ENCODE assay signal across 8 mouse cellular contexts in genomic region chr12:113098530-113099151, GRCm38 (mm10). TPM values are rescaled to one million over a fixed set of nuclear protein-coding genes. Genes with fewer than 3 reads are reported as not detected.
A peak's percentile ranks its signal among the peaks of the same experiment; 100 is the strongest.
DNase-seq lines count a peak whose midpoint lies in the region; ATAC-seq lines count a peak whose summit lies in the region.

No protein-coding gene starts in this region.

- under 1% methylated on average over 52 of the region's 60 CpGs for WGBS in heart, embryonic 16.5 days
- WGBS in limb, embryonic 15.5 days, result under 1% methylated on average over 36 of the region's 60 CpGs
- 1% methylated on average over 38 of the region's 60 CpGs for WGBS in neural tube, embryonic 13.5 days

- peak overlapping the region; percentile 83 for H3K27ac ChIP-seq in heart, embryonic 16.5 days (ENCODE audit: low read length)
- peak overlapping the region; percentile 88 for H3K27ac ChIP-seq in limb, embryonic 15.5 days
- peak overlapping the region; percentile 85 for H3K27ac ChIP-seq in neural tube, embryonic 13.5 days (replicated peaks)

- ATAC-seq in heart, embryonic 16.5 days (replicated peaks; ENCODE audit: extremely low read depth, insufficient read depth, low FRiP score), result no peak; the same call in 1 of the 2 replicates
- ATAC-seq in limb, embryonic 15.5 days (ENCODE audit: insufficient number of reproducible peaks, low FRiP score, low TSS enrichment, low read depth), result no peak
- peak; percentile 19 for ATAC-seq in neural tube, embryonic 13.5 days (ENCODE audit: low read depth)

- no peaks in the 10 kb centered on the region for H3K27me3 ChIP-seq in heart, embryonic 16.5 days (ENCODE audit: control insufficient read depth, insufficient read depth, low read length)
- no peaks in the 10 kb centered on the region for H3K27me3 ChIP-seq in limb, embryonic 15.5 days
- H3K27me3 ChIP-seq in neural tube, embryonic 13.5 days, result no peaks in the 10 kb centered on the region

- peak overlapping the region; percentile 94 for H3K4me3 ChIP-seq in heart, embryonic 16.5 days (ENCODE audit: low read length)
- peak overlapping the region; percentile 95 for H3K4me3 ChIP-seq in limb, embryonic 15.5 days
- H3K4me3 ChIP-seq in neural tube, embryonic 13.5 days, result peak overlapping the region; percentile 92

- peak overlapping the region; percentile 98 for H3K9ac ChIP-seq in heart, embryonic 16.5 days (ENCODE audit: low read length)
- H3K9ac ChIP-seq in limb, embryonic 15.5 days, result peak overlapping the region; percentile 96
- H3K9ac ChIP-seq in neural tube, embryonic 13.5 days, result peak overlapping the region; percentile 100

- peaks cover 36% of the 10 kb centered on the region for H3K4me1 ChIP-seq in heart, embryonic 16.5 days (ENCODE audit: control insufficient read depth, insufficient read depth, low read length)
- H3K4me1 ChIP-seq in limb, embryonic 15.5 days, result peaks cover 56% of the 10 kb centered on the region
- peaks cover 55% of the 10 kb centered on the region for H3K4me1 ChIP-seq in neural tube, embryonic 13.5 days (replicated peaks)

- H3K4me2 ChIP-seq in heart, embryonic 16.5 days (ENCODE audit: low read depth, low read length), result peak overlapping the region; percentile 74
- peak overlapping the region; percentile 85 for H3K4me2 ChIP-seq in limb, embryonic 15.5 days
- peak overlapping the region; percentile 94 for H3K4me2 ChIP-seq in neural tube, embryonic 13.5 days

- H3K9me3 ChIP-seq in heart, embryonic 16.5 days (replicated peaks; ENCODE audit: control insufficient read depth, low read length), result no peaks in the 10 kb centered on the region
- H3K9me3 ChIP-seq in limb, embryonic 15.5 days, result no peaks in the 10 kb centered on the region
- H3K9me3 ChIP-seq in neural tube, embryonic 13.5 days, result no peaks in the 10 kb centered on the region

- DNase-seq in adrenal gland, adult 2 months, result peak; percentile 70
- no peak for DNase-seq in adrenal gland, postnatal 4 days (ENCODE audit: low spot score in 2 of 2)
- DNase-seq in 3134 (ENCODE audit: extremely low read depth, insufficient read length, low spot score), result peak; percentile 59
- DNase-seq in cerebellum, adult 9-10 months, result peak; percentile 61
- DNase-seq in urinary bladder, postnatal 14 days (ENCODE audit: low spot score), result no peak

- H3K36me3 ChIP-seq in heart, embryonic 16.5 days (ENCODE audit: control insufficient read depth, insufficient read depth), result no peaks in the 10 kb centered on the region
- H3K36me3 ChIP-seq in limb, embryonic 15.5 days, result 0 out of 2 replicates have a peak, but pooled peaks cover 9% of the 10 kb centered on the region
- no peaks in the 10 kb centered on the region for H3K36me3 ChIP-seq in neural tube, embryonic 13.5 days

RNA-seq across cellular contexts. Expression of gene Mta1, which starts 0.6 kb away (rescaled TPM):
- total RNA-seq in adrenal gland, adult 2 months (2021), result 100 to 1,000 TPM in 1 of 2 experiments, 10 to 100 TPM in 1; 76.6 to 102 TPM
- 164 TPM in 2 replicates for polyA plus RNA-seq in adrenal gland, adult 2 months (2012; rRNA removed)
- 100 to 1,000 TPM; 129 to 138 TPM for total RNA-seq in adrenal gland, postnatal 4 days (2021)
- 10.8 and 12.1 TPM in 2 replicates for polyA plus RNA-seq in heart, embryonic 16.5 days (2015; fragmentation: Nextera tagmentation; extraction: Ambion mirVana)
- polyA plus RNA-seq in limb, embryonic 15.5 days (2015; fragmentation: Nextera tagmentation; extraction: Ambion mirVana), result 10.6 and 12.9 TPM in 2 replicates
- polyA plus RNA-seq in neural tube, embryonic 13.5 days (2015; fragmentation: Nextera tagmentation; extraction: Ambion mirVana), result 14.8 and 15.1 TPM in 2 replicates

RNA-seq across cellular contexts. Expression of gene Tex22, which starts 24.3 kb away (rescaled TPM):
- under 1 TPM; 0.28 to 0.43 TPM for total RNA-seq in adrenal gland, adult 2 months (2021)
- polyA plus RNA-seq in adrenal gland, adult 2 months (2012; rRNA removed), result 0.35 and 0.90 TPM in 2 replicates
- under 1 TPM; 0.73 TPM for total RNA-seq in adrenal gland, postnatal 4 days (2021)
- not detected in 2 replicates for polyA plus RNA-seq in heart, embryonic 16.5 days (2015; fragmentation: Nextera tagmentation; extraction: Ambion mirVana)
- polyA plus RNA-seq in limb, embryonic 15.5 days (2015; fragmentation: Nextera tagmentation; extraction: Ambion mirVana), result 0.19 TPM in 1 of 2 replicates, not detected in the other
- polyA plus RNA-seq in neural tube, embryonic 13.5 days (2015; fragmentation: Nextera tagmentation; extraction: Ambion mirVana), result not detected in 2 replicates

RNA-seq across cellular contexts. Expression of gene Crip2, which starts 41.4 kb away (rescaled TPM):
- total RNA-seq in adrenal gland, adult 2 months (2021), result 10 to 100 TPM; 57.5 to 58.2 TPM
- polyA plus RNA-seq in adrenal gland, adult 2 months (2012; rRNA removed), result 159 and 168 TPM in 2 replicates
- 100 to 1,000 TPM; 109 to 110 TPM for total RNA-seq in adrenal gland, postnatal 4 days (2021)
- polyA plus RNA-seq in heart, embryonic 16.5 days (2015; fragmentation: Nextera tagmentation; extraction: Ambion mirVana), result 1,743 and 2,017 TPM in 2 replicates
- polyA plus RNA-seq in limb, embryonic 15.5 days (2015; fragmentation: Nextera tagmentation; extraction: Ambion mirVana), result 113 and 182 TPM in 2 replicates
- 301 and 350 TPM in 2 replicates for polyA plus RNA-seq in neural tube, embryonic 13.5 days (2015; fragmentation: Nextera tagmentation; extraction: Ambion mirVana)

RNA-seq across cellular contexts. Expression of gene Crip1, which starts 47.5 kb away (rescaled TPM):
- 100 to 1,000 TPM in 1 of 2 experiments, 10 to 100 TPM in 1; 51.5 to 101 TPM for total RNA-seq in adrenal gland, adult 2 months (2021)
- polyA plus RNA-seq in adrenal gland, adult 2 months (2012; rRNA removed), result 31.7 and 36.9 TPM in 2 replicates
- 100 to 1,000 TPM; 129 to 134 TPM for total RNA-seq in adrenal gland, postnatal 4 days (2021)
- polyA plus RNA-seq in heart, embryonic 16.5 days (2015; fragmentation: Nextera tagmentation; extraction: Ambion mirVana), result 719 and 763 TPM in 2 replicates
- polyA plus RNA-seq in limb, embryonic 15.5 days (2015; fragmentation: Nextera tagmentation; extraction: Ambion mirVana), result 560 and 613 TPM in 2 replicates
- polyA plus RNA-seq in neural tube, embryonic 13.5 days (2015; fragmentation: Nextera tagmentation; extraction: Ambion mirVana), result 66.3 and 74.9 TPM in 2 replicates

RNA-seq across cellular contexts. Expression of gene Tedc1, which starts 57.6 kb away (rescaled TPM):
- total RNA-seq in adrenal gland, adult 2 months (2021), result 1 to 10 TPM in 1 of 2 experiments, under 1 TPM in 1; 0.66 to 1.4 TPM
- 3.6 and 6.6 TPM in 2 replicates for polyA plus RNA-seq in adrenal gland, adult 2 months (2012; rRNA removed)
- 10 to 100 TPM in 1 of 2 experiments, 1 to 10 TPM in 1; 7.1 to 10.3 TPM for total RNA-seq in adrenal gland, postnatal 4 days (2021)
- polyA plus RNA-seq in heart, embryonic 16.5 days (2015; fragmentation: Nextera tagmentation; extraction: Ambion mirVana), result 25.0 and 28.1 TPM in 2 replicates
- 25.4 and 28.5 TPM in 2 replicates for polyA plus RNA-seq in limb, embryonic 15.5 days (2015; fragmentation: Nextera tagmentation; extraction: Ambion mirVana)
- polyA plus RNA-seq in neural tube, embryonic 13.5 days (2015; fragmentation: Nextera tagmentation; extraction: Ambion mirVana), result 17.1 and 18.7 TPM in 2 replicates

Comparison
In these comparisons a context has a peak if more than half of its experiments do, and no peak if none do; other contexts are left out.
1. DNase-seq: peak in adrenal gland, adult 2 months (single experiment), 3134 (single experiment) and cerebellum, adult 9-10 months (single experiment); none in adrenal gland, postnatal 4 days (0 of 2) and urinary bladder, postnatal 14 days (single experiment).
2. RNA of gene Mta1, which starts 0.6 kb away (polyA plus RNA-seq): 164 TPM in adrenal gland, adult 2 months; 14.8 to 15.1 TPM in neural tube, embryonic 13.5 days, 10.6 to 12.9 TPM in limb, embryonic 15.5 days and 10.8 to 12.1 TPM in heart, embryonic 16.5 days; every median in the first group is over 10 times any median in the second.
3. Peak in every context shown above with its lines, with median percentiles within 50 percentile points of each other: H3K27ac ChIP-seq, H3K4me2 ChIP-seq, H3K4me3 ChIP-seq and H3K9ac ChIP-seq.